Mouse (Mus musculus) embryo, embryonic 10.5 days (tissue): ENCODE results near the gene N4bp3.
A peak's percentile ranks its signal among the peaks of the same experiment; 100 is the strongest.
"Not testable (repeated sequence)": the region's sequence is repeated elsewhere in the genome, so short reads cannot be mapped to it uniquely, and the experiment has no call there.

Experiments
- DNase-seq: peaks from one replicate; pipeline ENCODE4 v3.0.0-alpha.2; 2015; ENCODE audit warnings: low spot score

N4bp3 gene

GRCm38 (mm10) chr11:51650691-51651515 is at the start of gene N4bp3, which contains the start of gene D930048N14Rik:
N4bp3 (minus strand) TSS chr11:51650842.
D930048N14Rik (plus strand) TSS chr11:51650954.
- peak; percentile 81 for DNase-seq

GRCm38 (mm10) chr11:51694984-51695383 is 44.3 kb upstream of the N4bp3 start:
- DNase-seq: no peak

GRCm38 (mm10) chr11:51690597-51690996 is 40.0 kb upstream of the N4bp3 start:
- not testable (repeated sequence) for DNase-seq

- no peak for DNase-seq
Observed at GRCm38 (mm10) chr11:51689343-51689742, 38.7 kb upstream of the N4bp3 start.

GRCm38 (mm10) chr11:51688330-51689328 is 38.0 kb upstream of the N4bp3 start, which contains the start of gene 0610009B22Rik:
0610009B22Rik (minus strand) TSS chr11:51688874.
- DNase-seq: peak; percentile 100

GRCm38 (mm10) chr11:51681976-51682374 is 31.3 kb upstream of the N4bp3 start:
- no peak for DNase-seq

- DNase-seq: peak; percentile 92
Observed at GRCm38 (mm10) chr11:51681324-51681975, 30.8 kb upstream of the N4bp3 start.

GRCm38 (mm10) chr11:51679466-51679865 is 28.8 kb upstream of the N4bp3 start:
- no peak for DNase-seq

- DNase-seq: no peak
Observed at GRCm38 (mm10) chr11:51677737-51678418, 27.2 kb upstream of the N4bp3 start.

GRCm38 (mm10) chr11:51675386-51675785 is 24.7 kb upstream of the N4bp3 start:
- no peak for DNase-seq

- no peak for DNase-seq
Observed at GRCm38 (mm10) chr11:51673291-51673690, 22.6 kb upstream of the N4bp3 start.

GRCm38 (mm10) chr11:51671376-51671775 is 20.7 kb upstream of the N4bp3 start:
- no peak for DNase-seq

- DNase-seq: no peak
Observed at GRCm38 (mm10) chr11:51670846-51671245, 20.2 kb upstream of the N4bp3 start.

GRCm38 (mm10) chr11:51664747-51665146 is 14.1 kb upstream of the N4bp3 start:
- DNase-seq: not testable (repeated sequence)

- DNase-seq: no peak
Observed at GRCm38 (mm10) chr11:51662632-51663031, 12.0 kb upstream of the N4bp3 start.

GRCm38 (mm10) chr11:51661867-51662365 is 11.3 kb upstream of the N4bp3 start:
- no peak for DNase-seq

- DNase-seq: no peak
Observed at GRCm38 (mm10) chr11:51658705-51659104, 8.1 kb upstream of the N4bp3 start.

GRCm38 (mm10) chr11:51658291-51658690 is 7.6 kb upstream of the N4bp3 start:
- no peak for DNase-seq

- DNase-seq: no peak
Observed at GRCm38 (mm10) chr11:51656798-51657521, 6.3 kb upstream of the N4bp3 start.

GRCm38 (mm10) chr11:51654891-51655290 is 4.2 kb upstream of the N4bp3 start:
- DNase-seq: no peak
